Mouse (Mus musculus): ENCODE measurements around the gene Amz1. TPM values are rescaled to one million over a fixed set of nuclear protein-coding genes. Genes with fewer than 3 reads are reported as not detected.

The Amz1 gene
- total RNA-seq, 1 experiment from 2014 or later = 14.4 TPM

- ATAC-seq (ENCODE audit: extremely low read depth, insufficient number of reproducible peaks, low FRiP score, poor library complexity, severe bottlenecking) = no peak
Observed at GRCm38 (mm10) chr5:140753223-140753622, 29.3 kb downstream of the Amz1 start.

DNA sequence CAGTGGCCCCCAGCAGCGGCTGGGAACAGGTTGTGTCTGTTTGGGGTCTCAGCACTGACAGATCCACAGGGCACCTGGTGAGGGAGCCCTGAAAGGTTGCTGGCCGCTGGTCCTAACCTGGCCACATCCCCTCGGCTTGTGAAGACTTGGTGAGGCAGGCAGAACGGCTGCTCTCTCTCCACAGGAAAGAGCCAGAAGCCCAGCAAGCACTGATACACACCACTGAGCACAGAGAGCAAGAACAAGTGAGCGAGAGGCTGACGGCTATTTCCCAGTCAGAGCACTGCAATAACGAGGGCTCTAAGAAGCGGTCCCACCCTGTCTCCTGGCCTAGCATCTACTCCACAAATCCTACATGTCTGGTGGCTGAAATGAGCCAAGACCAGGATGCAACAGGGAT, 34.9 kb downstream of the Amz1 start:
- ATAC-seq (ENCODE audit: extremely low read depth, insufficient number of reproducible peaks, low FRiP score, poor library complexity, severe bottlenecking) = no peak

- ATAC-seq (ENCODE audit: extremely low read depth, insufficient number of reproducible peaks, low FRiP score, poor library complexity, severe bottlenecking) = peak; percentile 13; the same call in 1 of the 2 replicates
Observed at GRCm38 (mm10) chr5:140762540-140762939, 38.6 kb downstream of the Amz1 start.

DNA sequence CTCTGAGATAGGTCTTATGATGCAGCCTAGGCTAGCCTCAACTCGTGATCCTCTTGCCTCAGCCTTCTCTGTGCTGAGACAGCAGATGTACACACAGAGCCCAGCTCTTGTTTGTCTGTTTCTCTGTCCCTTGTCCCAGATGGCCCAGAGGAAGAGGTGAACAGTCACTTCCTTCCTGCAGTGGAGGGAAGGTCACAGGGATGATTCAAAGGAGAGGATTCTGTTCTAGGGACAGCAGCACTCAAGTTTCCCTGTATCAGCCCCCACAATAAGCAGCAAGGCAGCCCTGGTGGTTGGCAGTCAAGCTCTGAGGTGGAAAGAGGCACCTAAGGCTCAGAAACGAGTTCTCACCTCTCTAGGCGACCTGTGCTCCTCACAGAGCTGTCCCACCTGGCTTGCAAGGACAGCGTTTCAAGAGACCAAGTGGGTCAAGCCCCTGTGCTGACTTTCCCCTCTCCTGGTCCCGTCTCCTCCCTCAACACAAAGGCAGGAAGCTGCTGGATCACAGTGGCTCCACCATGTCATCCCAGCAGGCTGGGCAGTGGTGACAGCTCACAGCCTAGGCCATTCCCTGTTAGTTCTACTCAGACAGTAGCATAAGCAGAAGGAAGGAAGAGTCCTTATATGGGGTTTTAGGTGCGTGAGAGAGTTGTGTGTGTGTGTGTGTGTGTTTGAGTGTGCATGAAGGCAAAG, 41.1 kb downstream of the Amz1 start:
- no peak for ATAC-seq (ENCODE audit: extremely low read depth, insufficient number of reproducible peaks, low FRiP score, poor library complexity, severe bottlenecking)

- ATAC-seq (ENCODE audit: extremely low read depth, insufficient number of reproducible peaks, low FRiP score, poor library complexity, severe bottlenecking) = no peak
Observed at GRCm38 (mm10) chr5:140766566-140766965, 42.6 kb downstream of the Amz1 start.

DNA sequence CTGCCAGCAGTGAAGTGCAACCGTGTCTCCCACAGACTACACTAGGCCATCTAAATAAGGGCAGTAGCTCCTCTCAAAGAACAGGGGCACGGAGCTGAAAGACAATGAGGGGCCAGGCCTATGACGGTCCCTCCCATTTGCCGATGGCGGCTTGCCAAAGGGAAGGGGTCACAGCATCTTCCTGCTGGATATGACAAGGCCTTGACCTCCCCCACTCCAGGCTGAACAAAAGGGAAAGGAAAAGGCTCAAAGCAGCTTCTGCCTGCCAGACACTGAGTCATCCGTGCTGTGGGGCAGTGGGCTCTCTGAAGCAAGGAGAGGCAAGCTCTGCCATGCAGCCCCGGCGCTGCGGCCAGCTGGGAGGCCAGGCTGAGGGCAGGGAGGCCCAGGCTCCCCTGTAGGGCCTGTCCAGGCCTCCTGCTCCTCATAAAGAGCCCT, 43.8 kb downstream of the Amz1 start:
- no peak for ATAC-seq (ENCODE audit: extremely low read depth, insufficient number of reproducible peaks, low FRiP score, poor library complexity, severe bottlenecking)

GRCm38 (mm10) chr5:140768333-140768732, 44.4 kb downstream of the Amz1 start:
- ATAC-seq (ENCODE audit: extremely low read depth, insufficient number of reproducible peaks, low FRiP score, poor library complexity, severe bottlenecking) = no peak

DNA sequence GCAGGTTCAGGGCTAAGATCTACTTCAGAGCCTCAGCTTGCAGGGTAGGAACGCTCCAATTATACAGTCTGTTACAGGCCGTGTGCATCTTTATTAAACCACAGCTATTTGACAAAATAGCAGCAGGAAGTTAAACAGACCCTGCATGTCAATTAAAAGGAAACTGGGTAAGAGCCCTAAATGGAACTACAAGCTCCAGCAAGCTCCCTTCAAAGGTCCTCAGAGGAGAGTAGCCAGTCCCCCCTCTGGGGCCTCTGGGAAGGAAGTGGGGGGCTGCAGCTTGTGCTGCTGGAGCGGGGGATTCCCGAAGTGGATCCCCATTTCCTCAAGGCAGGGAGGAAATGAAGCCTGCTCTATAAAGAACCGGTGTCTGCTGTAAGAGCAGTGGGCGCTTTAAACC, 47.7 kb downstream of the Amz1 start:
- no peak for ATAC-seq (ENCODE audit: extremely low read depth, insufficient number of reproducible peaks, low FRiP score, poor library complexity, severe bottlenecking)

DNA sequence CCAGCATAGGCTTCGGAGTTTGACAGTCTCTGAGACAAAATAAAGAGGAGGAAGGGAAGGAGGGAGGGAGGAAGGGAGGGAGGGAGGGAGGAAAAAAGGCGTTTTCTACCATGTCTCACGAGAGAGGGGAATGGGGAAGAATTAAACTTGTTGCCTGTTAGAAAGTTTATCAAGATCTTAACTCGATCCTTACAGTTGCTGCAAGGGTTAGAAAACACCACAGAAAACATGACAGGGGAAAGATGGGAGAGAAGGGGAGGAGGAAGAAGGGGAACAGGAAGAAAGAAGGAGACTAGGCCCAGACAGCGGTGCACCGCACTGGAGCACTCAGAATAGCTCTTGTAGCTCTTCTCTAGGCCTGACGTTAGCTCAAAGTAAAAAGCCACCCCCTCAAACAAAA, 48.2 kb downstream of the Amz1 start:
- ATAC-seq (ENCODE audit: extremely low read depth, insufficient number of reproducible peaks, low FRiP score, poor library complexity, severe bottlenecking) = no peak

- ATAC-seq (ENCODE audit: extremely low read depth, insufficient number of reproducible peaks, low FRiP score, poor library complexity, severe bottlenecking) = no peak
Observed at GRCm38 (mm10) chr5:140775111-140775510, 51.2 kb downstream of the Amz1 start.

DNA sequence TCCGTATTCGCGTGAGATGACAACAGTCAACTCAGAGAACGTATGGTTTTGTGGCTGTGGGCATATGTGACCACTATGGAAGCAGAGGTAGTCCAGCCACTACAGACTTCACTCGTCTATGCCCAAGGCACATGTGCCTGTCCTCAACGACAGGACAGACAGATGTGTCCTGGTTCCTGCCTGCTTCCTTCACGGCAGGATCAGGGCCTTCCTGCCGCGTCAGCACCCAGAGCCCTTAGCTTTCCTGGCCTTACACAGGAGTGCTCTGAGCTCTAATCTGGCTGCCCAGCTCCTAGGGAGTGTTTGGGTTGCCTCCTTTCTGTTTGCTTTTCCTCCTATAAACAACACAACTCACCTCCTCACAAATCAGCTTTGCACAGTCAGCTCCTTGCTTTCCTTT, 53.0 kb downstream of the Amz1 start:
- ATAC-seq (ENCODE audit: extremely low read depth, insufficient number of reproducible peaks, low FRiP score, poor library complexity, severe bottlenecking) = no peak

- ATAC-seq (ENCODE audit: extremely low read depth, insufficient number of reproducible peaks, low FRiP score, poor library complexity, severe bottlenecking) = no peak
Observed at GRCm38 (mm10) chr5:140781122-140781521, 57.2 kb downstream of the Amz1 start.

- no peak for ATAC-seq (ENCODE audit: extremely low read depth, insufficient number of reproducible peaks, low FRiP score, poor library complexity, severe bottlenecking)
Observed at GRCm38 (mm10) chr5:140781886-140782572, 58.1 kb downstream of the Amz1 start.

GRCm38 (mm10) chr5:140783577-140783976, 59.6 kb downstream of the Amz1 start:
- ATAC-seq (ENCODE audit: extremely low read depth, insufficient number of reproducible peaks, low FRiP score, poor library complexity, severe bottlenecking) = no peak

DNA sequence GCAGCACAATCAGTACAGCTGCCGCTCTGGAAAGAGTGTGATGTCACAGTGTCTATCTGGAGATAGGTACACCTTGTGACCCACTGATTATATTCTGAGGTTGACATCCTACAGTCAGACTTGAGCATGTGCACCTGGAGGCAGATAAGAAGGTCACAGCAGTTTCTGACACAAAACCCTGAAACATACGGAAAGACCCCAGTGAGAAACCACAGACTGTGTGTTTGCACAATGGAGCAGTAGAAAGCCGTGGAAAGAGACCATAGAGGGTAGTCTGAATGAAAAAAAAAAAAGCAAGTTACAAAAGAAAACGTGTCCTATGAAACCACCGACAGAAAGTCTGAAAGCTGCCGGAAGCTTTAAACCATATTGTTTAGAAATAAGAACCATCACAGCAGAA, 60.4 kb downstream of the Amz1 start:
- ATAC-seq (ENCODE audit: extremely low read depth, insufficient number of reproducible peaks, low FRiP score, poor library complexity, severe bottlenecking) = no peak

DNA sequence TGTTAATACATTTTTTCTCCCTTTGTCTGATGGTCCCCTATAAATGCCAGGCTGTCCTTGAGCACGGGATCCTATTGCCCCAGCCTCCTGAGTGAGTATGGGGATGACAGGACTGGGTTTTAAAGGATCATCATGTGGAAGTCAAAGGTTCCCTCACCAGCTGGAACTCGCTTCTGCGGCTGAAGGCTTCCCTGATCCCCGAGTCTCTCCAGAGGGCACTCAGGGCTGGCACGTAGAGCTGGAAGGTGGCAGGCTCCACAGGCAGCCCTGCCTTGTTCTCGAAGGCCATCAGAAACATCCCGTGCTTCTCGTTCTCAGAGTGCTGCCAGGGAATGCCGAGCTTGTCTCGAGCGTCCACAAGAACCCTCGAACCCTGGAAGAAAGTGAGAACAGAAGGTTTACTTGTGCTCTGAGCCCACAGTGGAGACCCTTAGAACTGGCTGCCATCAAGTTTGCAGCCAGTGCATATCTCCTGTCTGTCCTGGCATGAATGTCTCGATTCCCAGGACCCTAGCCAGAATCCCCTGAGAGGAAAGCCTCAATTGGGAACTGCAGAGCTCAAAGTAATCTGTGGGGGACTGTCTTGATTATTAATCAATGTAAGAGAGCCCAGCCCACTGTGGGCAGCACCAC, 61.4 kb downstream of the Amz1 start:
- ATAC-seq (ENCODE audit: extremely low read depth, insufficient number of reproducible peaks, low FRiP score, poor library complexity, severe bottlenecking) = no peak

GRCm38 (mm10) chr5:140789561-140789960, 65.6 kb downstream of the Amz1 start:
- no peak for ATAC-seq (ENCODE audit: extremely low read depth, insufficient number of reproducible peaks, low FRiP score, poor library complexity, severe bottlenecking)

GRCm38 (mm10) chr5:140790392-140790791, 66.5 kb downstream of the Amz1 start:
- no peak for ATAC-seq (ENCODE audit: extremely low read depth, insufficient number of reproducible peaks, low FRiP score, poor library complexity, severe bottlenecking)

GRCm38 (mm10) chr5:140790937-140791877, 67.3 kb downstream of the Amz1 start:
- no peak for ATAC-seq (ENCODE audit: extremely low read depth, insufficient number of reproducible peaks, low FRiP score, poor library complexity, severe bottlenecking)
